Comparison of ENCODE assay signal across 10 mouse cellular contexts in genomic region chr1:191529406-191529805, GRCm38 (mm10). TPM values are rescaled to one million over a fixed set of nuclear protein-coding genes. Genes with fewer than 3 reads are reported as not detected.
DNase-seq lines count a peak whose midpoint lies in the region; ATAC-seq lines count a peak whose summit lies in the region.
"Had no signal": no experiment of that assay in that cellular context is flagged by ENCODE, and none has a peak within 500 bp of the region (broad histone marks: within the 10 kb centered on the region; RNA-seq: fewer than 3 reads in every experiment).

No protein-coding gene starts in this region.

- intact Hi-C loops in left cerebral cortex, postnatal 25 days (cut with DNase I): no loop called here

- H3K4me1 ChIP-seq in hindbrain, embryonic 13.5 days (replicated peaks): no peaks in the 10 kb centered on the region

- H3K27me3 ChIP-seq in hindbrain, embryonic 13.5 days: no peaks in the 10 kb centered on the region

- H3K4me3 ChIP-seq in hindbrain, embryonic 13.5 days: no peak overlapping the region

- no peak overlapping the region for H3K27ac ChIP-seq in hindbrain, embryonic 13.5 days

- no peak overlapping the region for H3K4me2 ChIP-seq in hindbrain, embryonic 13.5 days

- peak; percentile 12 to 24 for DNase-seq in kidney, postnatal 36 days
- no peak for DNase-seq in kidney, adult 11 months
- peak; percentile 75 for DNase-seq in Muller cell, postnatal 12 days (ENCODE audit: inconsistent ontology term)
- DNase-seq in adrenal gland, postnatal 36 days: peak; percentile 25 to 36
- DNase-seq in heart, adult 9 months (ENCODE audit: low spot score in 2 of 2): peak; percentile 31 to 56
- no peak for DNase-seq in thymus, postnatal 14 days
- no peak for DNase-seq in left cerebral cortex, postnatal 25 days (ENCODE audit: low spot score in 2 of 2)
- DNase-seq: cerebellum, adult 9-10 months had no signal

- no peaks in the 10 kb centered on the region for H3K9me3 ChIP-seq in hindbrain, embryonic 13.5 days

- ATAC-seq in hindbrain, embryonic 13.5 days (ENCODE audit: low FRiP score): no peak
- ATAC-seq: intestine, embryonic 16.5 days had no signal

- WGBS in hindbrain, embryonic 13.5 days: 84% methylated on average over 2 of the region's 2 CpGs

- no peak overlapping the region for H3K9ac ChIP-seq in hindbrain, embryonic 13.5 days

- H3K36me3 ChIP-seq in hindbrain, embryonic 13.5 days: no peaks in the 10 kb centered on the region

RNA-seq across cellular contexts. Expression of gene Dtl, which starts 45.9 kb away (rescaled TPM):
- total RNA-seq in adrenal gland, postnatal 36 days (2021): 1 to 10 TPM; 2.1 to 2.5 TPM
- polyA plus RNA-seq in hindbrain, embryonic 13.5 days (2015; fragmentation: Nextera tagmentation; extraction: Ambion mirVana): 11.4 TPM in 2 replicates
- total RNA-seq in left cerebral cortex, postnatal 25 days (2021): 1 to 10 TPM; 8.2 to 9.1 TPM

RNA-seq across cellular contexts. Expression of gene Ints7, which starts 46.0 kb away (rescaled TPM):
- total RNA-seq in adrenal gland, postnatal 36 days (2021): 10 to 100 TPM; 21.8 to 30.2 TPM
- 44.0 and 48.2 TPM in 2 replicates for polyA plus RNA-seq in hindbrain, embryonic 13.5 days (2015; fragmentation: Nextera tagmentation; extraction: Ambion mirVana)
- 10 to 100 TPM; 34.5 to 34.9 TPM for total RNA-seq in left cerebral cortex, postnatal 25 days (2021)

Comparison
In these comparisons a context has a peak if more than half of its experiments do, and no peak if none do; other contexts are left out.
1. DNase-seq: peak in kidney, postnatal 36 days (2 of 2), Muller cell, postnatal 12 days (single experiment), adrenal gland, postnatal 36 days (2 of 2) and heart, adult 9 months (2 of 2); none in kidney, adult 11 months (single experiment), thymus, postnatal 14 days (single experiment) and left cerebral cortex, postnatal 25 days (0 of 2).